Mouse (Mus musculus): ENCODE measurements at regions not wholly inside any gene's neighbourhood (a gene's known extent, or its start where the extent isn't known, plus 50 kb on each side); places are given as distances from the start of the nearest gene placed in this dataset.

- 81% methylated on average over 3 of the region's 3 CpGs for WGBS
- Histone ChIP-seq H3K4me3 (replicated peaks) (no peak overlapping the region), H3K36me3 (no peaks in the 10 kb centered on the region), H3K9ac (no peak overlapping the region), H3K4me2 (no peak overlapping the region), H3K27me3 (replicated peaks) (no peaks in the 10 kb centered on the region), H3K27ac (no peak overlapping the region), H3K9me3 (no peaks in the 10 kb centered on the region), H3K4me1 (no peaks in the 10 kb centered on the region)
- ATAC-seq (ENCODE audit: insufficient read depth, low FRiP score, low read depth): no peak
These were observed 167.2 kb downstream of the Lrig3 start for GRCm38 (mm10) chr10:126133188-126133587.

GRCm38 (mm10) chr10:126133957-126134356 lies 168.0 kb downstream of the Lrig3 start:
- no peaks in the 10 kb centered on the region for H3K4me1 ChIP-seq
- no peak overlapping the region for H3K9ac ChIP-seq
- H3K9me3 ChIP-seq: no peaks in the 10 kb centered on the region
- H3K27ac ChIP-seq: no peak overlapping the region
- H3K36me3 ChIP-seq: no peaks in the 10 kb centered on the region
- H3K4me3 ChIP-seq (replicated peaks): no peak overlapping the region
- no peaks in the 10 kb centered on the region for H3K27me3 ChIP-seq (replicated peaks)
- ATAC-seq (ENCODE audit: insufficient read depth, low FRiP score, low read depth): no peak
- H3K4me2 ChIP-seq: no peak overlapping the region

- no peaks in the 10 kb centered on the region for H3K9me3 ChIP-seq
- H3K4me3 ChIP-seq (replicated peaks): no peak overlapping the region
- H3K9ac ChIP-seq: no peak overlapping the region
- H3K27me3 ChIP-seq (replicated peaks): no peaks in the 10 kb centered on the region
- no peak overlapping the region for H3K4me2 ChIP-seq
- H3K27ac ChIP-seq: no peak overlapping the region
- H3K4me1 ChIP-seq: no peaks in the 10 kb centered on the region
- no peaks in the 10 kb centered on the region for H3K36me3 ChIP-seq
- ATAC-seq (ENCODE audit: insufficient read depth, low FRiP score, low read depth): no peak
- 70% methylated on average over 12 of the region's 12 CpGs for WGBS
These were observed 172.6 kb downstream of the Lrig3 start for GRCm38 (mm10) chr10:126138585-126138984.

- Histone ChIP-seq H3K27me3 (replicated peaks) (no peaks in the 10 kb centered on the region), H3K4me2 (no peak overlapping the region), H3K9me3 (no peaks in the 10 kb centered on the region), H3K36me3 (no peaks in the 10 kb centered on the region), H3K9ac (no peak overlapping the region), H3K4me1 (no peaks in the 10 kb centered on the region), H3K27ac (no peak overlapping the region), H3K4me3 (replicated peaks) (no peak overlapping the region)
- 53% methylated on average over 7 of the region's 7 CpGs for WGBS
- ATAC-seq (ENCODE audit: insufficient read depth, low FRiP score, low read depth): no peak
These were observed 175.6 kb downstream of the Lrig3 start for GRCm38 (mm10) chr10:126141586-126141985.

GRCm38 (mm10) chr10:126143833-126144232 lies 177.9 kb downstream of the Lrig3 start:
- 56% methylated on average over 10 of the region's 10 CpGs for WGBS
- peak overlapping the region; percentile 86 for H3K27ac ChIP-seq
- H3K9me3 ChIP-seq: no peaks in the 10 kb centered on the region
- H3K4me1 ChIP-seq: no peaks in the 10 kb centered on the region
- no peak overlapping the region for H3K9ac ChIP-seq
- H3K4me2 ChIP-seq: peak overlapping the region; percentile 40
- H3K27me3 ChIP-seq (replicated peaks): no peaks in the 10 kb centered on the region
- H3K36me3 ChIP-seq: no peaks in the 10 kb centered on the region
- no peak overlapping the region for H3K4me3 ChIP-seq (replicated peaks)
- no peak for ATAC-seq (ENCODE audit: insufficient read depth, low FRiP score, low read depth)

GRCm38 (mm10) chr10:126144609-126145202 lies 178.7 kb downstream of the Lrig3 start:
- H3K4me3 ChIP-seq (replicated peaks): 0 out of 2 replicates have a peak overlapping the region, but pooled peaks have one; percentile 7
- H3K9ac ChIP-seq: no peak overlapping the region
- peak overlapping the region; percentile 86 for H3K27ac ChIP-seq
- 39% methylated on average over 12 of the region's 12 CpGs for WGBS
- H3K36me3 ChIP-seq: no peaks in the 10 kb centered on the region
- no peaks in the 10 kb centered on the region for H3K27me3 ChIP-seq (replicated peaks)
- peak overlapping the region; percentile 40 for H3K4me2 ChIP-seq
- no peaks in the 10 kb centered on the region for H3K4me1 ChIP-seq
- no peaks in the 10 kb centered on the region for H3K9me3 ChIP-seq
- no peak; the same call in 1 of the 2 replicates for ATAC-seq (ENCODE audit: insufficient read depth, low FRiP score, low read depth)

- ATAC-seq (ENCODE audit: insufficient read depth, low FRiP score, low read depth): no peak
- Histone ChIP-seq H3K27ac (no peak overlapping the region), H3K4me1 (no peaks in the 10 kb centered on the region), H3K27me3 (replicated peaks) (no peaks in the 10 kb centered on the region), H3K4me2 (no peak overlapping the region), H3K9me3 (no peaks in the 10 kb centered on the region), H3K4me3 (replicated peaks) (no peak overlapping the region), H3K9ac (no peak overlapping the region), H3K36me3 (no peaks in the 10 kb centered on the region)
- WGBS: 24% methylated on average over 4 of the region's 4 CpGs
These were observed 191.3 kb downstream of the Lrig3 start for GRCm38 (mm10) chr10:126157300-126157699.

- Histone ChIP-seq H3K36me3 (no peaks in the 10 kb centered on the region), H3K27me3 (replicated peaks) (no peaks in the 10 kb centered on the region), H3K27ac (no peak overlapping the region), H3K4me2 (no peak overlapping the region), H3K9me3 (no peaks in the 10 kb centered on the region), H3K4me3 (replicated peaks) (no peak overlapping the region), H3K9ac (no peak overlapping the region), H3K4me1 (no peaks in the 10 kb centered on the region)
- WGBS: 79% methylated on average over 5 of the region's 5 CpGs
- no peak for ATAC-seq (ENCODE audit: insufficient read depth, low FRiP score, low read depth)
These were observed 199.2 kb downstream of the Lrig3 start for GRCm38 (mm10) chr10:126165215-126165614.

- Histone ChIP-seq H3K27me3 (replicated peaks) (no peaks in the 10 kb centered on the region), H3K27ac (no peak overlapping the region), H3K36me3 (no peaks in the 10 kb centered on the region), H3K9ac (no peak overlapping the region), H3K9me3 (no peaks in the 10 kb centered on the region), H3K4me2 (no peak overlapping the region; the same call in 1 of the 2 replicates), H3K4me1 (no peaks in the 10 kb centered on the region), H3K4me3 (replicated peaks) (no peak overlapping the region)
- no peak for ATAC-seq (ENCODE audit: insufficient read depth, low FRiP score, low read depth)
- WGBS: 72% methylated on average over 25 of the region's 25 CpGs
These were observed 203.3 kb downstream of the Lrig3 start for GRCm38 (mm10) chr10:126169095-126169873.

GRCm38 (mm10) chr10:126169874-126170163 lies 203.9 kb downstream of the Lrig3 start:
- no peak overlapping the region for H3K9ac ChIP-seq
- no peak for ATAC-seq (ENCODE audit: insufficient read depth, low FRiP score, low read depth)
- H3K4me2 ChIP-seq: no peak overlapping the region
- 67% methylated on average over 5 of the region's 5 CpGs for WGBS
- H3K4me1 ChIP-seq: no peaks in the 10 kb centered on the region
- no peak overlapping the region for H3K27ac ChIP-seq
- H3K9me3 ChIP-seq: no peaks in the 10 kb centered on the region
- no peak overlapping the region for H3K4me3 ChIP-seq (replicated peaks)
- no peaks in the 10 kb centered on the region for H3K27me3 ChIP-seq (replicated peaks)
- H3K36me3 ChIP-seq: no peaks in the 10 kb centered on the region

- Histone ChIP-seq H3K9me3 (no peaks in the 10 kb centered on the region), H3K27ac (no peak overlapping the region), H3K27me3 (replicated peaks) (no peaks in the 10 kb centered on the region), H3K9ac (no peak overlapping the region), H3K4me2 (no peak overlapping the region), H3K4me1 (no peaks in the 10 kb centered on the region), H3K36me3 (no peaks in the 10 kb centered on the region), H3K4me3 (replicated peaks) (no peak overlapping the region)
- no peak for ATAC-seq (ENCODE audit: insufficient read depth, low FRiP score, low read depth)
- WGBS: 84% methylated on average over 4 of the region's 4 CpGs
These were observed 210.9 kb downstream of the Lrig3 start for GRCm38 (mm10) chr10:126176759-126177473.

GRCm38 (mm10) chr10:126182386-126182785 lies 216.4 kb downstream of the Lrig3 start:
- 80% methylated on average over 2 of the region's 2 CpGs for WGBS
- ATAC-seq (ENCODE audit: insufficient read depth, low FRiP score, low read depth): no peak
- no peak overlapping the region for H3K9ac ChIP-seq

More at GRCm38 (mm10) chr10:126182386-126182785, 216.4 kb downstream of the Lrig3 start:
- Histone ChIP-seq H3K36me3 (no peaks in the 10 kb centered on the region), H3K9me3 (no peaks in the 10 kb centered on the region), H3K27ac (no peak overlapping the region), H3K27me3 (replicated peaks) (no peaks in the 10 kb centered on the region), H3K4me3 (replicated peaks) (no peak overlapping the region), H3K4me1 (no peaks in the 10 kb centered on the region), H3K4me2 (no peak overlapping the region)

Measured in stomach, embryonic 15.5 days (tissue).